Mouse (Mus musculus): ENCODE measurements around the gene Papss1. TPM values are rescaled to one million over a fixed set of nuclear protein-coding genes. Genes with fewer than 3 reads are reported as not detected.

Papss1 gene
- polyA plus RNA-seq, 1 experiment from 2014 or later, result 124 TPM

- H3K4me3 ChIP-seq (ENCODE audit: low read length), result no peak overlapping the region
- no peak overlapping the region for H3K4me2 ChIP-seq (replicated peaks; ENCODE audit: low read depth, low read length)
- ATAC-seq (ENCODE audit: low FRiP score, low TSS enrichment), result peak; percentile 60; the same call in 1 of the 2 replicates
- H3K9ac ChIP-seq (replicated peaks; ENCODE audit: low read length), result no peak overlapping the region
- peaks cover 23% of the 10 kb centered on the region for H3K36me3 ChIP-seq (ENCODE audit: insufficient read depth, low read length)
- H3K27ac ChIP-seq (ENCODE audit: low read length), result peak overlapping the region; percentile 63; the same call in 1 of the 2 replicates
- no peaks in the 10 kb centered on the region for H3K9me3 ChIP-seq (ENCODE audit: low read length)
- WGBS, result 68% methylated on average over 7 of the region's 7 CpGs
- H3K4me1 ChIP-seq (ENCODE audit: insufficient read depth, low read length), result peaks cover 5% of the 10 kb centered on the region; the same call in 1 of the 2 replicates
- H3K27me3 ChIP-seq (ENCODE audit: insufficient read depth, low read length), result no peaks in the 10 kb centered on the region
These were observed 14.0 kb downstream of the Papss1 start for GRCm38 (mm10) chr3:131578434-131579104.

- H3K27me3 ChIP-seq (ENCODE audit: insufficient read depth, low read length), result no peaks in the 10 kb centered on the region
- WGBS, result 57% methylated on average over 4 of the region's 4 CpGs
- no peak overlapping the region for H3K9ac ChIP-seq (replicated peaks; ENCODE audit: low read length)
- H3K4me1 ChIP-seq (ENCODE audit: insufficient read depth, low read length), result peaks cover 5% of the 10 kb centered on the region; the same call in 1 of the 2 replicates
- no peak overlapping the region for H3K4me2 ChIP-seq (replicated peaks; ENCODE audit: low read depth, low read length)
- no peak overlapping the region for H3K27ac ChIP-seq (ENCODE audit: low read length)
- H3K9me3 ChIP-seq (ENCODE audit: low read length), result no peaks in the 10 kb centered on the region
- no peak for ATAC-seq (ENCODE audit: low FRiP score, low TSS enrichment)
- H3K36me3 ChIP-seq (ENCODE audit: insufficient read depth, low read length), result peaks cover 34% of the 10 kb centered on the region
- H3K4me3 ChIP-seq (ENCODE audit: low read length), result no peak overlapping the region
These were observed 15.5 kb downstream of the Papss1 start for GRCm38 (mm10) chr3:131580040-131580439.

GRCm38 (mm10) chr3:131581096-131581495, 16.5 kb downstream of the Papss1 start:
- H3K36me3 ChIP-seq (ENCODE audit: insufficient read depth, low read length), result peaks cover 43% of the 10 kb centered on the region
- no peaks in the 10 kb centered on the region for H3K9me3 ChIP-seq (ENCODE audit: low read length)
- 87% methylated on average over 7 of the region's 7 CpGs for WGBS
- no peak overlapping the region for H3K27ac ChIP-seq (ENCODE audit: low read length)
- ATAC-seq (ENCODE audit: low FRiP score, low TSS enrichment), result no peak
- H3K4me1 ChIP-seq (ENCODE audit: insufficient read depth, low read length), result peaks cover 5% of the 10 kb centered on the region; the same call in 1 of the 2 replicates
- H3K4me3 ChIP-seq (ENCODE audit: low read length), result no peak overlapping the region
- no peak overlapping the region for H3K4me2 ChIP-seq (replicated peaks; ENCODE audit: low read depth, low read length)
- H3K9ac ChIP-seq (replicated peaks; ENCODE audit: low read length), result no peak overlapping the region
- no peaks in the 10 kb centered on the region for H3K27me3 ChIP-seq (ENCODE audit: insufficient read depth, low read length)

GRCm38 (mm10) chr3:131586818-131587217, 22.2 kb downstream of the Papss1 start:
- Histone ChIP-seq H3K4me1 (ENCODE audit: insufficient read depth, low read length) (no peaks in the 10 kb centered on the region), H3K9ac (replicated peaks; ENCODE audit: low read length) (no peak overlapping the region), H3K36me3 (ENCODE audit: insufficient read depth, low read length) (peaks cover 47% of the 10 kb centered on the region), H3K4me3 (ENCODE audit: low read length) (no peak overlapping the region), H3K4me2 (replicated peaks; ENCODE audit: low read depth, low read length) (no peak overlapping the region), H3K27ac (ENCODE audit: low read length) (no peak overlapping the region), H3K27me3 (ENCODE audit: insufficient read depth, low read length) (no peaks in the 10 kb centered on the region), H3K9me3 (ENCODE audit: low read length) (no peaks in the 10 kb centered on the region)
- 100% methylated on average over 3 of the region's 3 CpGs for WGBS
- no peak for ATAC-seq (ENCODE audit: low FRiP score, low TSS enrichment)

- H3K27me3 ChIP-seq (ENCODE audit: insufficient read depth, low read length), result no peaks in the 10 kb centered on the region
- peaks cover 38% of the 10 kb centered on the region for H3K36me3 ChIP-seq (ENCODE audit: insufficient read depth, low read length)
- no peaks in the 10 kb centered on the region for H3K4me1 ChIP-seq (ENCODE audit: insufficient read depth, low read length)
- H3K4me3 ChIP-seq (ENCODE audit: low read length), result no peak overlapping the region
- H3K27ac ChIP-seq (ENCODE audit: low read length), result no peak overlapping the region
- no peak overlapping the region for H3K4me2 ChIP-seq (replicated peaks; ENCODE audit: low read depth, low read length)
- no peak overlapping the region for H3K9ac ChIP-seq (replicated peaks; ENCODE audit: low read length)
- H3K9me3 ChIP-seq (ENCODE audit: low read length), result no peaks in the 10 kb centered on the region
- WGBS, result 93% methylated on average over 10 of the region's 10 CpGs
- no peak for ATAC-seq (ENCODE audit: low FRiP score, low TSS enrichment)
These were observed 23.4 kb downstream of the Papss1 start for GRCm38 (mm10) chr3:131587959-131588358.

- H3K27ac ChIP-seq (ENCODE audit: low read length), result no peak overlapping the region
- H3K9ac ChIP-seq (replicated peaks; ENCODE audit: low read length), result no peak overlapping the region
- ATAC-seq (ENCODE audit: low FRiP score, low TSS enrichment), result no peak; the same call in 1 of the 2 replicates
These were observed 28.7 kb downstream of the Papss1 start for GRCm38 (mm10) chr3:131593143-131593798.

GRCm38 (mm10) chr3:131594361-131594760, 29.8 kb downstream of the Papss1 start:
- Histone ChIP-seq H3K4me3 (ENCODE audit: low read length) (no peak overlapping the region), H3K9me3 (ENCODE audit: low read length) (no peaks in the 10 kb centered on the region), H3K36me3 (ENCODE audit: insufficient read depth, low read length) (peaks cover 6% of the 10 kb centered on the region; the same call in 1 of the 2 replicates), H3K27ac (ENCODE audit: low read length) (no peak overlapping the region), H3K27me3 (ENCODE audit: insufficient read depth, low read length) (no peaks in the 10 kb centered on the region), H3K4me1 (ENCODE audit: insufficient read depth, low read length) (no peaks in the 10 kb centered on the region), H3K4me2 (replicated peaks; ENCODE audit: low read depth, low read length) (no peak overlapping the region), H3K9ac (replicated peaks; ENCODE audit: low read length) (no peak overlapping the region)
- no peak for ATAC-seq (ENCODE audit: low FRiP score, low TSS enrichment)
- WGBS, result 92% methylated on average over 11 of the region's 11 CpGs

More at GRCm38 (mm10) chr3:131593143-131593798, 28.7 kb downstream of the Papss1 start:
- Histone ChIP-seq H3K9me3 (ENCODE audit: low read length) (no peaks in the 10 kb centered on the region), H3K4me2 (replicated peaks; ENCODE audit: low read depth, low read length) (no peak overlapping the region), H3K27me3 (ENCODE audit: insufficient read depth, low read length) (no peaks in the 10 kb centered on the region), H3K4me3 (ENCODE audit: low read length) (no peak overlapping the region), H3K4me1 (ENCODE audit: insufficient read depth, low read length) (no peaks in the 10 kb centered on the region), H3K36me3 (ENCODE audit: insufficient read depth, low read length) (peaks cover 9% of the 10 kb centered on the region; the same call in 1 of the 2 replicates)
- 58% methylated on average over 15 of the region's 15 CpGs for WGBS

GRCm38 (mm10) chr3:131595546-131596245, 31.1 kb downstream of the Papss1 start:
- no peaks in the 10 kb centered on the region for H3K4me1 ChIP-seq (ENCODE audit: insufficient read depth, low read length)
- H3K9ac ChIP-seq (replicated peaks; ENCODE audit: low read length), result no peak overlapping the region
- no peak overlapping the region for H3K27ac ChIP-seq (ENCODE audit: low read length)
- no peaks in the 10 kb centered on the region for H3K9me3 ChIP-seq (ENCODE audit: low read length)
- no peak overlapping the region for H3K4me2 ChIP-seq (replicated peaks; ENCODE audit: low read depth, low read length)
- H3K36me3 ChIP-seq (ENCODE audit: insufficient read depth, low read length), result peaks cover 10% of the 10 kb centered on the region; the same call in 1 of the 2 replicates
- H3K27me3 ChIP-seq (ENCODE audit: insufficient read depth, low read length), result no peaks in the 10 kb centered on the region
- WGBS, result 86% methylated on average over 14 of the region's 14 CpGs
- no peak for ATAC-seq (ENCODE audit: low FRiP score, low TSS enrichment)
- H3K4me3 ChIP-seq (ENCODE audit: low read length), result no peak overlapping the region

GRCm38 (mm10) chr3:131600726-131601125, 36.2 kb downstream of the Papss1 start:
- Histone ChIP-seq H3K36me3 (ENCODE audit: insufficient read depth, low read length) (peaks cover 14% of the 10 kb centered on the region; the same call in 1 of the 2 replicates), H3K4me3 (ENCODE audit: low read length) (no peak overlapping the region), H3K9ac (replicated peaks; ENCODE audit: low read length) (no peak overlapping the region), H3K27ac (ENCODE audit: low read length) (no peak overlapping the region), H3K4me2 (replicated peaks; ENCODE audit: low read depth, low read length) (no peak overlapping the region), H3K9me3 (ENCODE audit: low read length) (no peaks in the 10 kb centered on the region), H3K27me3 (ENCODE audit: insufficient read depth, low read length) (no peaks in the 10 kb centered on the region), H3K4me1 (ENCODE audit: insufficient read depth, low read length) (no peaks in the 10 kb centered on the region)
- ATAC-seq (ENCODE audit: low FRiP score, low TSS enrichment), result no peak
- WGBS, result 94% methylated on average over 11 of the region's 11 CpGs
